Mouse (Mus musculus): ENCODE data around the gene Fgfr2. TPM values are rescaled to one million over a fixed set of nuclear protein-coding genes. Genes with fewer than 3 reads are reported as not detected.

Gene Fgfr2
- polyA plus RNA-seq, 1 experiment from 2014 or later, result 92.0 TPM

GRCm38 (mm10) chr7:130340412-130341152 is 2782.6 kb downstream of the Fgfr2 start:
- ATAC-seq (ENCODE audit: low FRiP score) (no peak), DNase-seq (ENCODE audit: low spot score, missing footprints) (no peak)
- WGBS, result 79% methylated on average over 6 of the region's 6 CpGs
- H3K27ac ChIP-seq (ENCODE audit: low read depth, low read length), result no peak overlapping the region
- no peaks in the 10 kb centered on the region for H3K27me3 ChIP-seq (ENCODE audit: control insufficient read depth, insufficient read depth, low read length)
- no peak overlapping the region for H3K4me2 ChIP-seq
- H3K9ac ChIP-seq (ENCODE audit: low read length), result no peak overlapping the region
- no peaks in the 10 kb centered on the region for H3K9me3 ChIP-seq (ENCODE audit: control insufficient read depth, low read length)
- H3K36me3 ChIP-seq (ENCODE audit: control insufficient read depth, insufficient read depth, low read length), result no peaks in the 10 kb centered on the region
- H3K4me3 ChIP-seq (ENCODE audit: low read depth, low read length), result no peak overlapping the region
- H3K4me1 ChIP-seq (ENCODE audit: control insufficient read depth, insufficient read depth, low read length), result no peaks in the 10 kb centered on the region

DNA sequence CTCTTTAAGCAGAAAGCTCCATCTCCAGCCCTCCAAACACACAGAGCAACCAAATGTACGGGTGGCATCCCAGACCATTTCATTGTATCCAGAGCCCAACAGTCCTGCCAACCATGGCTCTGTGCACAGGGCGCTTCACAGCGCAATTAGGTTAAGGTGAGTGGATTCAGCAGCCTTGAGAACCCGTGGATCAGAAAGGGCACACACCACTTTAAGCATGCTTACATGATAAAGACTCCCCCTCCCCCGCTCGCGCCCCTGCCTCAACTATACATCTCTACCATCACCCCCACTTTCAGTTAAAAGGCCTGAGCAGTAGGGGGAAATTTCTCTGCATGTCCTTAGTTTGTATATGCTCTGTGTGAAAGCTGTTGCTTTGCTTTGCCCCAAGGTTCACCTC is 2785.5 kb downstream of the Fgfr2 start:
- Histone ChIP-seq H3K9ac (ENCODE audit: low read length) (no peak overlapping the region), H3K4me2 (no peak overlapping the region), H3K27me3 (ENCODE audit: control insufficient read depth, insufficient read depth, low read length) (no peaks in the 10 kb centered on the region), H3K4me1 (ENCODE audit: control insufficient read depth, insufficient read depth, low read length) (no peaks in the 10 kb centered on the region), H3K4me3 (ENCODE audit: low read depth, low read length) (no peak overlapping the region), H3K27ac (ENCODE audit: low read depth, low read length) (no peak overlapping the region), H3K36me3 (ENCODE audit: control insufficient read depth, insufficient read depth, low read length) (no peaks in the 10 kb centered on the region), H3K9me3 (ENCODE audit: control insufficient read depth, low read length) (no peaks in the 10 kb centered on the region)
- ATAC-seq (ENCODE audit: low FRiP score) (no peak), DNase-seq (ENCODE audit: low spot score, missing footprints) (no peak)
- WGBS, result 94% methylated on average over 7 of the region's 7 CpGs

DNA sequence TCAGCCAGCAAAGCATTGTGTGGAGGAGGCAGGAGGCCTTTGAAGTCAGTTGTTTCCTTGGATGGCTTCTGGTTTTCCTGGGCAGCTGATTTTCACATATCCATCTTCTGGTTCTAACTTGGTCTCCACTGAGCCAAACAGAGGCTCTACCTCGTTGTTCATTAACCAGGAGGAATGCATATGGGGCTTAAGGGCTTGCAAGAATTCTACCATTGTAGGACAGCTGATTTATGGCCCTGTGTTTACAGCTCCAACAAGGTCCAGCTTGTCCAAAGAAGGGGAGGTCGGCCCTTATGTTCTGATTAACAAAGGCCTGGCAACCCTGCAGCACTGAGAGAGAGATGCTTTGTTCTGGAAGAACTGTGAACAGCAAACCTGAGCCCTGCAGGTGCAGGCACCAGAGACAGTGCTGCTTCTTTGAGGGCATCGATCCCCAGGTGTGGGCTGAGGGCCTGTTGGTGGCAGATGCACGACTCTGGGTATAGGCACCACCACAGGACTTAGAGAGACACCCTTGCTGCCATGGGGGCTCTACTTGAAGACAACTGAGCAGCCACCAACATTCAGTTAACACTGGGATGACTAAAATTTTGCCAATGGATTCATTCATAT is 2787.6 kb downstream of the Fgfr2 start:
- Histone ChIP-seq H3K27ac (ENCODE audit: low read depth, low read length) (no peak overlapping the region), H3K9ac (ENCODE audit: low read length) (no peak overlapping the region), H3K36me3 (ENCODE audit: control insufficient read depth, insufficient read depth, low read length) (no peaks in the 10 kb centered on the region), H3K4me3 (ENCODE audit: low read depth, low read length) (no peak overlapping the region), H3K4me2 (no peak overlapping the region), H3K4me1 (ENCODE audit: control insufficient read depth, insufficient read depth, low read length) (no peaks in the 10 kb centered on the region), H3K9me3 (ENCODE audit: control insufficient read depth, low read length) (no peaks in the 10 kb centered on the region), H3K27me3 (ENCODE audit: control insufficient read depth, insufficient read depth, low read length) (no peaks in the 10 kb centered on the region)
- ATAC-seq (ENCODE audit: low FRiP score) (no peak), DNase-seq (ENCODE audit: low spot score, missing footprints) (no peak)
- WGBS, result 62% methylated on average over 4 of the region's 4 CpGs

DNA sequence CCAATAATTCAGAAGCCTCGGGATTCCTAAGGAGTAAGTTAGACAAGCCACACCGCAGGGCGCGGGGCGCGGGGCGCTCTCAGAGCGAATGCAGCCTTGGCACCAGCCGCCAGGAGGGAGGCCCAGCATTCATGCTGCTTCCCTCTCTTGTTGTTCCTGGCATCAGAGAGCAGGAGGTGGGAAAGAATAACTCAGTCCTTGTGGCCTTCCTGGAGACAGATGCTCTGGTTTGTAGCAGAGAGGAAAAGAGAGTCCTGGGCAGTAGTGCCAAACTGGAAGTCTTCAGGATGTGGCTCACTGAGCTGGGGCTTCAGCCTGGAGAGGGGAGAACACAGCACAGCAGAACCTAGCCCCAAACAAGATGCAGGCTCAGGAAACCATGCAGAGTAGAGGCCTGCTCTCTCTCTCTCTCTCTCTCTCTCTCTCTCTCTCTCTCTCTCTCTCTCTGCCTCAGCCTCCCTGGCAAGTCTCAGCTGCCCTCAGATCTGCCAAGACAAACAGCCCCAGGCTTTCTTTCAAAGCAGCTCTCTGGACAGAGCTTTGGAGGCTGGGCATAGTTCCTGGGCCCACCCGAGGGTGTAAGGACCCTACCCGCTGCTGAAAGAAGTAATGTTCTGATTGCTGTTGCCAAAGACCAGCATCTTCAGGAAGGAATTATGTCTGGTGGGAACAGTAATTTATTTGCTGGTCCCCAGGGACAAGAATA is 2790.5 kb downstream of the Fgfr2 start:
- Histone ChIP-seq H3K36me3 (ENCODE audit: control insufficient read depth, insufficient read depth, low read length) (no peaks in the 10 kb centered on the region), H3K27me3 (ENCODE audit: control insufficient read depth, insufficient read depth, low read length) (peaks cover 7% of the 10 kb centered on the region; the same call in 1 of the 2 replicates), H3K27ac (ENCODE audit: low read depth, low read length) (no peak overlapping the region), H3K4me2 (no peak overlapping the region), H3K4me1 (ENCODE audit: control insufficient read depth, insufficient read depth, low read length) (peaks cover 10% of the 10 kb centered on the region), H3K9ac (ENCODE audit: low read length) (no peak overlapping the region), H3K9me3 (ENCODE audit: control insufficient read depth, low read length) (no peaks in the 10 kb centered on the region), H3K4me3 (ENCODE audit: low read depth, low read length) (no peak overlapping the region)
- WGBS, result 89% methylated on average over 11 of the region's 11 CpGs
- no peak for ATAC-seq (ENCODE audit: low FRiP score)
- no peak for DNase-seq (ENCODE audit: low spot score, missing footprints)

DNA sequence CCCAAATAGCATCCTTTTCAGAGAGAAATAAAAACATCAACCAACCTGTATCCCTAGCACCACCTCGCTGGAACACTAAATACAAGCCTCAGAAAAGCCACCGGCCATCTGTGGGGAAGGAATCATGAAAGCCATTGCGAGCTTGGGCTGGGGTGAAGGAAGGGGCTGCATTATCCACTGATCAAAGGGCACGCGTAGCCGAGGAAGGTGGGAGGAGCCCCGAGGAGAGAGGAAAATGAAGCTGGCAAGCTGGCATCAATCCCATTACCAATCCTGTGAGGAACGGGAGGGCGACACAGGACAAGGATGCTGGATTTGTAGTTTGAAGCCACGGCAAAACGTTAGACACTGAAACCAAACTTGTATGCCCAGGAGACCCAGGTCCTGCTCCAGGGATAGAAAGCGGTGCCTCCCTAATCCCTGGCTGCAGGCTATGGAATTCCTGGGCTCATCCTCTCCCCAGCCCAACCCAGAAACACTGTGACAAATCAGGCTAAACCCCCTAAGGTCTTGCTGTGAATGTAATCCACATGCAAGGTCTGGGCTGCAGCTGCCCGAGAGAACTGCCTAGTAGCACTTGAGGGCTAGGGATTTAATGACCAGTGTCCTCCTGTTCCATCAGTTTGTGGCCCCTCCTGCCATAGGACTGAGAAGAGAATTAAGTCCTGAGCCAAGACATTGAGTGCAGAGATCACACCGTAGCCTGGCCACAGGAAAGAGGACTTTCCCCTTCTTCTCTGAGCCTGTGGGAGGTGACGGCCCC is 2795.4 kb downstream of the Fgfr2 start:
- H3K4me1 ChIP-seq (ENCODE audit: control insufficient read depth, insufficient read depth, low read length), result peaks cover 14% of the 10 kb centered on the region
- no peak overlapping the region for H3K4me3 ChIP-seq (ENCODE audit: low read depth, low read length)
- 4% methylated on average over 15 of the region's 15 CpGs for WGBS
- DNase-seq (ENCODE audit: low spot score, missing footprints) (peak; percentile 92), ATAC-seq (ENCODE audit: low FRiP score) (peak; percentile 76)
- peak overlapping the region; percentile 35 for H3K4me2 ChIP-seq
- H3K27ac ChIP-seq (ENCODE audit: low read depth, low read length), result no peak overlapping the region; the same call in 1 of the 2 replicates
- no peaks in the 10 kb centered on the region for H3K36me3 ChIP-seq (ENCODE audit: control insufficient read depth, insufficient read depth, low read length)
- no peaks in the 10 kb centered on the region for H3K9me3 ChIP-seq (ENCODE audit: control insufficient read depth, low read length)
- H3K27me3 ChIP-seq (ENCODE audit: control insufficient read depth, insufficient read depth, low read length), result peaks cover 16% of the 10 kb centered on the region; the same call in 1 of the 2 replicates
- peak overlapping the region; percentile 3; the same call in 1 of the 2 replicates for H3K9ac ChIP-seq (ENCODE audit: low read length)

- Histone ChIP-seq H3K27ac (ENCODE audit: low read depth, low read length) (no peak overlapping the region), H3K9ac (ENCODE audit: low read length) (no peak overlapping the region), H3K4me1 (ENCODE audit: control insufficient read depth, insufficient read depth, low read length) (peaks cover 14% of the 10 kb centered on the region), H3K4me3 (ENCODE audit: low read depth, low read length) (no peak overlapping the region), H3K36me3 (ENCODE audit: control insufficient read depth, insufficient read depth, low read length) (no peaks in the 10 kb centered on the region), H3K4me2 (no peak overlapping the region), H3K9me3 (ENCODE audit: control insufficient read depth, low read length) (no peaks in the 10 kb centered on the region), H3K27me3 (ENCODE audit: control insufficient read depth, insufficient read depth, low read length) (peaks cover 16% of the 10 kb centered on the region; the same call in 1 of the 2 replicates)
- 91% methylated on average over 15 of the region's 15 CpGs for WGBS
- ATAC-seq (ENCODE audit: low FRiP score) (no peak), DNase-seq (ENCODE audit: low spot score, missing footprints) (no peak)
These were observed 2797.1 kb downstream of the Fgfr2 start for GRCm38 (mm10) chr7:130325983-130326433.

DNA sequence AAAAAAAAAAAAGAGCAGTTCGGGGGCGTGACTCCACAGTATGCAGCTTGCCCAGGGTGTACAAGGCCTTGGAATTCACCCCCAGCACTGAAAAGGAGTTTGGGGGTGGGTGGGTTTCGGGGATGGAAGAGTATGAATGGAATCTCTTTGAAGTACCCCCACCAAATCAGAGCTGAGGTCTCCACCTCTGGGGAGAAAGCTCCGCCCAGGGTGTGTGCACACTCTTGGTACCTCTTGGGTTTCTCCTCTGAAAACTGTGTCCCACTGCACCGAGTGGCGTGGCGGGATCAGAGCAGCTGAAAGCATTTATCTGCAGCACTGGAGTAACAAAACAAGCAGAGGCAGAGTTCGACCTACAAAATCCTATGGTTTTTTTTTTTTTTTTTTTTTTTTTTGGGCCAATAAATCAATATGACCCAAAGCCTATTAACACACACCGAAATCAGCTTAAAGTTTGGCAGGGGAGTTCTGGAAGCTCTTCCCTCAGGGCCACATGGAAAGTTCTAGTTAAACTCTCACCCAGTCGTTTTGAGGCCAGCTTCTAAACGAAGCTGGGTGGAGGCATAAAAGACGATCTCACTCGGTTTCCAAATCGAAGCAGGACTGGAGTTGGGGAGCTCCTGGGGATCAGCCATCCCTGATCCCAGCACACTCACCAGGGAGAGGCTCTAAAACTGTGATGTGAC is 2798.3 kb downstream of the Fgfr2 start:
- ATAC-seq (ENCODE audit: low FRiP score), result no peak
- no peak for DNase-seq (ENCODE audit: low spot score, missing footprints)

GRCm38 (mm10) chr7:130323766-130324165 is 2799.4 kb downstream of the Fgfr2 start:
- peaks cover 19% of the 10 kb centered on the region for H3K4me1 ChIP-seq (ENCODE audit: control insufficient read depth, insufficient read depth, low read length)
- H3K4me3 ChIP-seq (ENCODE audit: low read depth, low read length), result no peak overlapping the region
- no peaks in the 10 kb centered on the region for H3K9me3 ChIP-seq (ENCODE audit: control insufficient read depth, low read length)
- 82% methylated on average over 4 of the region's 4 CpGs for WGBS
- H3K9ac ChIP-seq (ENCODE audit: low read length), result no peak overlapping the region
- DNase-seq (ENCODE audit: low spot score, missing footprints), result no peak
- no peak overlapping the region for H3K4me2 ChIP-seq
- H3K36me3 ChIP-seq (ENCODE audit: control insufficient read depth, insufficient read depth, low read length), result no peaks in the 10 kb centered on the region
- H3K27me3 ChIP-seq (ENCODE audit: control insufficient read depth, insufficient read depth, low read length), result peaks cover 16% of the 10 kb centered on the region; the same call in 1 of the 2 replicates
- H3K27ac ChIP-seq (ENCODE audit: low read depth, low read length), result no peak overlapping the region
- no peak for ATAC-seq (ENCODE audit: low FRiP score)

More for the DNA sequence above, 2798.3 kb downstream of the Fgfr2 start:
- H3K27ac ChIP-seq (ENCODE audit: low read depth, low read length), result no peak overlapping the region
- no peaks in the 10 kb centered on the region for H3K9me3 ChIP-seq (ENCODE audit: control insufficient read depth, low read length)
- H3K4me3 ChIP-seq (ENCODE audit: low read depth, low read length), result no peak overlapping the region
- peaks cover 16% of the 10 kb centered on the region; the same call in 1 of the 2 replicates for H3K27me3 ChIP-seq (ENCODE audit: control insufficient read depth, insufficient read depth, low read length)
- no peak overlapping the region for H3K4me2 ChIP-seq
- peaks cover 19% of the 10 kb centered on the region for H3K4me1 ChIP-seq (ENCODE audit: control insufficient read depth, insufficient read depth, low read length)
- WGBS, result 69% methylated on average over 14 of the region's 14 CpGs
- no peak overlapping the region for H3K9ac ChIP-seq (ENCODE audit: low read length)
- no peaks in the 10 kb centered on the region for H3K36me3 ChIP-seq (ENCODE audit: control insufficient read depth, insufficient read depth, low read length)
